Mouse (Mus musculus): ENCODE data around the gene Slc39a5.
A peak's percentile ranks its signal among the peaks of the same experiment; 100 is the strongest.

The Slc39a5 gene

GRCm38 (mm10) chr10:128410560-128410845, 9.5 kb upstream of the Slc39a5 start:
- DNase-seq (ENCODE audit: low read depth), result peak; percentile 82

GRCm38 (mm10) chr10:128409692-128410559, 8.9 kb upstream of the Slc39a5 start:
- DNase-seq (ENCODE audit: low read depth), result peak; percentile 99

GRCm38 (mm10) chr10:128408591-128409535, 7.8 kb upstream of the Slc39a5 start:
- DNase-seq (ENCODE audit: low read depth), result peak; percentile 52

GRCm38 (mm10) chr10:128403931-128404330, 2.9 kb upstream of the Slc39a5 start:
- no peak for DNase-seq (ENCODE audit: low read depth)

- no peak for DNase-seq (ENCODE audit: low read depth)
Measured at GRCm38 (mm10) chr10:128401638-128402037, 609 bp upstream of the Slc39a5 start.

- DNase-seq (ENCODE audit: low read depth), result no peak
Measured at GRCm38 (mm10) chr10:128400338-128400737, 691 bp downstream of the Slc39a5 start.

GRCm38 (mm10) chr10:128397466-128397865, 3.6 kb downstream of the Slc39a5 start:
- no peak for DNase-seq (ENCODE audit: low read depth)

- no peak for DNase-seq (ENCODE audit: low read depth)
Measured at GRCm38 (mm10) chr10:128396716-128397264, 4.2 kb downstream of the Slc39a5 start.

- DNase-seq (ENCODE audit: low read depth), result no peak
Measured at GRCm38 (mm10) chr10:128396017-128396673, 4.9 kb downstream of the Slc39a5 start.

- no peak for DNase-seq (ENCODE audit: low read depth)
Measured at GRCm38 (mm10) chr10:128391850-128392249, 9.2 kb downstream of the Slc39a5 start.

- DNase-seq (ENCODE audit: low read depth), result no peak
Measured at GRCm38 (mm10) chr10:128390366-128390765, 10.7 kb downstream of the Slc39a5 start.

- no peak for DNase-seq (ENCODE audit: low read depth)
Measured at GRCm38 (mm10) chr10:128389570-128389969, 11.5 kb downstream of the Slc39a5 start.

- no peak for DNase-seq (ENCODE audit: low read depth)
Measured at GRCm38 (mm10) chr10:128388941-128389340, 12.1 kb downstream of the Slc39a5 start.

GRCm38 (mm10) chr10:128385902-128386301, 15.1 kb downstream of the Slc39a5 start:
- DNase-seq (ENCODE audit: low read depth), result no peak

- no peak for DNase-seq (ENCODE audit: low read depth)
Measured at GRCm38 (mm10) chr10:128382482-128382881, 18.5 kb downstream of the Slc39a5 start.

- DNase-seq (ENCODE audit: low read depth), result peak; percentile 16
Measured at GRCm38 (mm10) chr10:128380565-128380964, 20.5 kb downstream of the Slc39a5 start.

- DNase-seq (ENCODE audit: low read depth), result peak; percentile 28
Measured at GRCm38 (mm10) chr10:128379260-128379659, 21.8 kb downstream of the Slc39a5 start.

- DNase-seq (ENCODE audit: low read depth), result peak; percentile 14
Measured at GRCm38 (mm10) chr10:128378462-128378861, 22.6 kb downstream of the Slc39a5 start.

GRCm38 (mm10) chr10:128377940-128378448, 23.0 kb downstream of the Slc39a5 start:
- no peak for DNase-seq (ENCODE audit: low read depth)

GRCm38 (mm10) chr10:128377222-128377939, 23.6 kb downstream of the Slc39a5 start:
- DNase-seq (ENCODE audit: low read depth), result peak; percentile 27
